In the genomic region with DNA sequence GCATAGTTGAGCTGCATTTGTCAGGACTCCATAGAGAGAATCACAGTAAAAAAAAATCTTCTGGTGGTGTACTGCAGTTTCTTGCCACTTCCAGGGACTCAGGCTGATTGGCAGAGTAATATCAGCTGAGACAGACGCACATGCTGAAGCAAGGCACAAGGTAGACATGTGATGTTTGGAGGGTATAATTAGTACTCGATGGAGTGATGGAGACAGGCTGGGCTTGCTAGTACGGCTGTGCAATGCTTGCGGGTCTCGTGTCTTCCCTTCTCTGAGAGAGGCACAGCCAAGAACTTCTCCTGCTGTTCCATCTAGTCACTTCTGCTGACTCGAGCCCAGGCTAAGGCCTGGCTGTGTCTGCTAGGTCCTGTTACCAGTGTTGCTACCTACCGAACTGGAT, we compare ENCODE assay signal across 24 mouse cellular contexts.
DNase-seq lines count a peak whose midpoint lies in the region; ATAC-seq and TF ChIP-seq lines count a peak whose summit lies in the region.
"Had no signal": no experiment of that assay in that cellular context is flagged by ENCODE, and none has a peak within 500 bp of the region (broad histone marks: within the 10 kb centered on the region; RNA-seq: fewer than 3 reads in every experiment).

No protein-coding gene starts in this region.

- no peak overlapping the region for H3K4me3 ChIP-seq in forebrain, embryonic 13.5 days
- no peak overlapping the region for H3K4me3 ChIP-seq in forebrain, embryonic 11.5 days (ENCODE audit: low read depth, low read length)
- no peak overlapping the region for H3K4me3 ChIP-seq in heart, postnatal 0 days (ENCODE audit: low read depth, low read length)
- H3K4me3 ChIP-seq: embryonic facial prominence, embryonic 15.5 days; erythroblast, embryonic 14.5 days; heart, embryonic 10.5 days; hindbrain, embryonic 13.5 days; intestine, embryonic 15.5 days had no signal

- no peaks in the 10 kb centered on the region; the same call in 1 of the 2 replicates for H3K9me3 ChIP-seq in forebrain, embryonic 13.5 days (replicated peaks)
- no peaks in the 10 kb centered on the region for H3K9me3 ChIP-seq in forebrain, embryonic 11.5 days (ENCODE audit: control insufficient read depth, low read length)
- H3K9me3 ChIP-seq in heart, postnatal 0 days (replicated peaks; ENCODE audit: control insufficient read depth, low read length): no peaks in the 10 kb centered on the region
- H3K9me3 ChIP-seq: embryonic facial prominence, embryonic 15.5 days; G1E; heart, embryonic 10.5 days; hindbrain, embryonic 13.5 days; intestine, embryonic 15.5 days had no signal

- peaks cover 22% of the 10 kb centered on the region for H3K4me1 ChIP-seq in forebrain, embryonic 13.5 days
- no peaks in the 10 kb centered on the region for H3K4me1 ChIP-seq in forebrain, embryonic 11.5 days (replicated peaks; ENCODE audit: control insufficient read depth, insufficient read depth, low read length)
- peaks cover 23% of the 10 kb centered on the region for H3K4me1 ChIP-seq in heart, postnatal 0 days (ENCODE audit: control insufficient read depth, insufficient read depth)
- H3K4me1 ChIP-seq: intestine, embryonic 15.5 days had no signal

- 81% methylated on average over 7 of the region's 7 CpGs for WGBS in forebrain, embryonic 13.5 days
- WGBS in forebrain, embryonic 11.5 days: 92% methylated on average over 7 of the region's 7 CpGs
- 61% methylated on average over 7 of the region's 7 CpGs for WGBS in heart, postnatal 0 days

- peak; percentile 55; the same call in 1 of the 2 replicates for ATAC-seq in forebrain, embryonic 13.5 days
- ATAC-seq in forebrain, embryonic 11.5 days (replicated peaks; ENCODE audit: low FRiP score): no peak
- ATAC-seq in heart, postnatal 0 days (ENCODE audit: insufficient read depth, low read depth): 0 out of 2 replicates have a peak, but pooled peaks have one; percentile 37
- ATAC-seq: CD4-positive, CD25-positive, alpha-beta regulatory T cell, adult 4 months; intestine, embryonic 15.5 days had no signal

- TF ChIP-seq CTCF in heart, postnatal 0 days (IDR thresholded peaks at IDR 0.05; ENCODE audit: low read depth): no peak
- no peak for TF ChIP-seq CTCF in brain, embryonic 14.5 days (IDR thresholded peaks at IDR 0.05; ENCODE audit: borderline replicate concordance, extremely low read depth, insufficient read depth, insufficient read length)

- H3K27ac ChIP-seq in forebrain, embryonic 13.5 days: no peak overlapping the region
- H3K27ac ChIP-seq in forebrain, embryonic 11.5 days (ENCODE audit: low read depth, low read length): no peak overlapping the region
- no peak overlapping the region for H3K27ac ChIP-seq in heart, postnatal 0 days (ENCODE audit: low read depth)
- H3K27ac ChIP-seq: embryonic facial prominence, embryonic 15.5 days; heart, embryonic 10.5 days; hindbrain, embryonic 13.5 days; intestine, embryonic 15.5 days had no signal

- intact Hi-C loops in heart, postnatal 14 days (cut with DNase I): loop anchor here (5.0 kb wide), 1 partner anchor 144 kb away; no protein-coding TSS in a partner anchor

- DNase-seq in forebrain, embryonic 11.5 days (ENCODE audit: low spot score): no peak
- peak; percentile 56 for DNase-seq in gastrocnemius, adult 18-20 months (ENCODE audit: low spot score)
- no peak for DNase-seq in gastrocnemius, postnatal 4 days (ENCODE audit: low spot score in 2 of 2)
- no peak for DNase-seq in heart, postnatal 0 days (ENCODE audit: low spot score)
- DNase-seq in heart, postnatal 14 days: no peak
- peak; percentile 31 for DNase-seq in brain, embryonic 14.5 days (ENCODE audit: low read depth)
- DNase-seq: adrenal gland, adult 8-10 months; adrenal gland, postnatal 36 days; B cell, adult 2 months; cerebellum, adult 11 months; cerebellum, adult 8-10 months; cerebellum, postnatal 14 days; embryo, embryonic 11 days; gastrocnemius, postnatal 10 days; heart, postnatal 4 days; kidney, adult 18-20 months had no signal

- H3K27me3 ChIP-seq in forebrain, embryonic 13.5 days: no peaks in the 10 kb centered on the region
- no peaks in the 10 kb centered on the region for H3K27me3 ChIP-seq in forebrain, embryonic 11.5 days (ENCODE audit: control insufficient read depth, insufficient read depth, low read length)
- H3K27me3 ChIP-seq in heart, postnatal 0 days (ENCODE audit: control insufficient read depth, insufficient read depth, low read length): no peaks in the 10 kb centered on the region
- H3K27me3 ChIP-seq: embryonic facial prominence, embryonic 15.5 days; hindbrain, embryonic 13.5 days; intestine, embryonic 15.5 days had no signal

- TF ChIP-seq POLR2A in brain, embryonic 14.5 days (IDR thresholded peaks at IDR 0.05; ENCODE audit: borderline replicate concordance, extremely low read depth, insufficient read depth, insufficient read length, poor library complexity, severe bottlenecking): no peak

- H3K4me2 ChIP-seq in forebrain, embryonic 13.5 days: no peak overlapping the region
- H3K4me2 ChIP-seq in forebrain, embryonic 11.5 days (ENCODE audit: low read depth, low read length, severe bottlenecking): no peak overlapping the region
- H3K4me2 ChIP-seq in heart, postnatal 0 days (ENCODE audit: low read depth, low read length): no peak overlapping the region
- H3K4me2 ChIP-seq: embryonic facial prominence, embryonic 15.5 days; hindbrain, embryonic 13.5 days; intestine, embryonic 15.5 days had no signal

- TF ChIP-seq EP300 in heart, postnatal 0 days (IDR thresholded peaks at IDR 0.05; ENCODE audit: low read depth): no peak

- H3K36me3 ChIP-seq in forebrain, embryonic 13.5 days (ENCODE audit: poor library complexity, severe bottlenecking): peaks cover 21% of the 10 kb centered on the region
- no peaks in the 10 kb centered on the region; the same call in 1 of the 2 replicates for H3K36me3 ChIP-seq in forebrain, embryonic 11.5 days (ENCODE audit: control insufficient read depth, insufficient read depth, low read length)
- H3K36me3 ChIP-seq in heart, postnatal 0 days (replicated peaks; ENCODE audit: control insufficient read depth, insufficient read depth, low read length): peaks cover 11% of the 10 kb centered on the region; the same call in 1 of the 2 replicates
- H3K36me3 ChIP-seq: intestine, embryonic 15.5 days had no signal

- H3K9ac ChIP-seq in forebrain, embryonic 13.5 days: no peak overlapping the region
- H3K9ac ChIP-seq in forebrain, embryonic 11.5 days (ENCODE audit: low read length): no peak overlapping the region
- H3K9ac ChIP-seq in heart, postnatal 0 days (replicated peaks; ENCODE audit: low read depth, low read length): no peak overlapping the region
- H3K9ac ChIP-seq: embryonic facial prominence, embryonic 15.5 days; hindbrain, embryonic 13.5 days; intestine, embryonic 15.5 days had no signal

Comparison
In these comparisons a context has a peak if more than half of its experiments do, and no peak if none do; other contexts are left out.
1. DNase-seq: peak in gastrocnemius, adult 18-20 months (single experiment) and brain, embryonic 14.5 days (single experiment); none in forebrain, embryonic 11.5 days (single experiment), gastrocnemius, postnatal 4 days (0 of 2), heart, postnatal 0 days (single experiment) and heart, postnatal 14 days (0 of 2).